Mouse (Mus musculus): ENCODE measurements around the gene Abl2.

Gene Abl2

DNA sequence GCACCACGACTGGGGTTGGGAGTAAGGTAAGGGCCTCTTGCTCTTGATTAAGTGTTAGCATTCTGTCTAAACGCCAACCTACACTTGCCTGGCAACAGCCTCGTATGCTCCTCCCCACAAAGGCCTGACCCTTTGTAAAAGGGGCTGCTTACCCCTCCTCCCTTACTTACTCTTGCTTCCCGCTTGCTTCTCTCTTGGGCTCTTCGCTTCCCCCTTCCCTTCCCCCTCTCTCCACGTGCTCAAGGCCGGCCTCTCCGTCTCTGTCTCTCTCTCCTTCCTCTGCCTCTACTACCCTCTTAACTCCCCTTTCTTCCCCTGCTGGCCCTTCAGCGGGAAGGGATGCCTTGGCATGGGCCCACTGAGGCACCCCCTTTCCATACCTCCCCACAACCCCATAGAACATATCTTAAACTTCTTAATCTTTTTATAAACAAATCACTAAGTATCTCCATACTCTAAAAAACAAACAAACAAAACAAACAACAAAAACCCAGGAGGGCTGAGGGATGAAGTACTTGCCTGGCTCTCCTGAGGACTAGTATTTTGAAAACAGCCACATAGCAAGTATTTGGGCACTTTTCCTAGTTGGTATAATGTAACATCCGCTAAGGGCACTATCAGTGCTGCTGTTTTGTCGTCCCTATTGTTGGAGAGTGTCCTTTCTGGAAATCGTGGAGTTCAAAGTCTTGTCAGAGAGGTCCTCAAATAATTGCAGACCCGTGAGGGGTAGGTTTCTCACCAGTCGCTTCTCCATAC, 114.3 kb downstream of the Abl2 start:
- no peak for DNase-seq (ENCODE audit: low spot score)

DNA sequence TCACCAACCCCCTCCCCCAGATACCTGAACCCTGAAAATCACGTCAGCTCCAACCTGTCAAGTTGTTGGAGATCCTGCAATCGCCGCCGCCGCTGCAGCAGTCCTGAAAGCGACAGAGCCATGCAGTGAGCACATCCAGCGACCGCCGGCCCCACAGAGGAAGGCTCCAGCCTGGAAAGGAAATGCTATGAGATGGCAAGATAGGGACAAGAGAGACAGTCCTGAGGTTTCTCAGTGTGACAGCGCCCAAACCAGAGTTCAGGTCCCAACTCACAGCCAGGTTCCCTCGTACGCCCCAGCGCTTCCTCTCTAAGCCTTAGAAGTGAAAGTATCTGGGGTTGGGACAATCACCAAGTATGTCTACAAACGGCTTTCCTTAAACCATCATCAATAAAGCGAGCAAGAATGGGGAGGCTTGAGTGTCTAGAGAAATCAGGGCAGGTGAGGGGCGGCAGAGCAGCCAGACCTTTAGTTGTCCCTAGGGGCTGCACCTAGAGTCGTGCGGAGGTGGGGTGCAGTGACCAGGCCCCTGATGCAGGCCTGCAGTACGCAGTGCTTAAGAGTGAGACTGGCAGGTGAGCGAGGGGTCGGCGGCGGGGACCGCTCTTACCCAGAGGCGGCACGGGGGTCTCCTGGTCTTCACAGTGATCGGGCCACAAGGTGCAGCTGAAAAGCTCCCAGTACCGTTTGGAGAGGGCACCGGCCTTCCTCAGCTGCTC, 115.0 kb downstream of the Abl2 start:
- no peak for DNase-seq (ENCODE audit: low spot score)

GRCm38 (mm10) chr1:156674195-156675000, 115.8 kb downstream of the Abl2 start, which contains the start of gene Tor3a:
TSS of gene Tor3a (minus strand) at chr1:156674356.
- DNase-seq (ENCODE audit: low spot score), result peak; percentile 86

GRCm38 (mm10) chr1:156676171-156676570, 117.6 kb downstream of the Abl2 start:
- DNase-seq (ENCODE audit: low spot score), result peak; percentile 59

GRCm38 (mm10) chr1:156676596-156676995, 118.0 kb downstream of the Abl2 start:
- no peak for DNase-seq (ENCODE audit: low spot score)

DNA sequence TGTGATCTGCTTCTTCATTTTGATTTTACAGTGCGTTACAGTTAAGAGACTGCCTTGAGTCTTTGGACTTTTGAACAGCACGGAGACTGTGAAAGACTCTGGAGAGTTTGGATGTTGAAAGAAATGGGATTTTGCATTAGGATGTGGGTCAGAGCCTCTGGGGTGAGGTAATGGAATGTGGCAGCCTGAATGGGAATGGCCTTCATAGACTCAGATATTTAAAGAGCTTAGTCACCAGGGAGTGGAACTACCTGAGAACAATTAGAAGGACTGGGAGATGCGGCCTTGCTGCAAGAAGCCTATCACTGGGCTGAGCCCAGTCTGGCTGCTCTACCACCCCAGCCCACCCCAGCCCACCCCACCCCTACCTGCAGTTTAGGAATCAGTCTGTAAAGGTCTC, 118.6 kb downstream of the Abl2 start:
- DNase-seq (ENCODE audit: low spot score), result no peak

DNA sequence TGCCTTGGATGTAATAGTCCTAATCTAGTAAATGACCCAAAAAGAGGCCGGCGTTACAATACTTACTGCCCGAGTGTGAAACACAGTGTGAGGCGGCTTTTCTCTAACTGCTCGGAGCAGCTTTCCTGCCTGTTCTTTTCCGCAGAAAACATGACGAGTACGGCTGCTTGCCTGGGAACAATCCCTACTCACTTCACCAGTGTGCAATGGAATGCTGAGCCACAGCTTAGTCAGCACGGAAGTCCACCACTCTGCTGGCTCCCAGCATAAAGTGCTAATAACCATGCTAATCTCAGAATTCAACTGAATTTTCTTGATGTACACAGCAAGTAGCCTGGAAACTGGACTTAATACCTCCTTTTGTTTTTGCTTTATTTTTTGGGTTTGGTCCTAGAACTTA, 121.0 kb downstream of the Abl2 start:
- DNase-seq (ENCODE audit: low spot score), result no peak

- no peak for DNase-seq (ENCODE audit: low spot score)
These were observed 127.6 kb downstream of the Abl2 start for GRCm38 (mm10) chr1:156686025-156686661.

Measured in ovary, postnatal 36 days (tissue).